Mouse (Mus musculus) intestine, embryonic 16.5 days (tissue): ENCODE data around the gene Slc4a8. TPM values are rescaled to one million over a fixed set of nuclear protein-coding genes. Genes with fewer than 3 reads are reported as not detected.

Experiments
- polyA plus RNA-seq: library from polyadenylated mRNA; unstranded; fragments of >200 nt; fragmentation: Nextera tagmentation; extraction: Ambion mirVana; gene quantifications from 2 replicates; pipeline ENCODE4 v1.2.1, GENCODE M21; 2015

The Slc4a8 gene
- polyA plus RNA-seq, 1 experiment from 2014 or later: 3.2 TPM

Other genes with a start within 250 kb of the Slc4a8 start
- gene Tfcp2, start 209.7 kb upstream of the Slc4a8 start, polyA plus RNA-seq: 13.5 and 13.8 TPM in 2 replicates
- gene Pou6f1, start 161.8 kb upstream of the Slc4a8 start, polyA plus RNA-seq: 3.1 and 3.2 TPM in 2 replicates
- 301 and 320 TPM in 2 replicates for gene Dazap2, start 146.4 kb upstream of the Slc4a8 start, polyA plus RNA-seq
- 47.9 and 51.3 TPM in 2 replicates for gene Smagp, start 124.8 kb upstream of the Slc4a8 start, polyA plus RNA-seq
- gene Bin2, start 92.2 kb upstream of the Slc4a8 start, polyA plus RNA-seq: 8.0 and 9.2 TPM in 2 replicates
- 180 and 240 TPM in 2 replicates for gene Cela1, start 73.8 kb upstream of the Slc4a8 start, polyA plus RNA-seq
- 7.6 and 8.8 TPM in 2 replicates for gene Galnt6, start 32.4 kb upstream of the Slc4a8 start, polyA plus RNA-seq
- gene Scn8a, start 108.1 kb downstream of the Slc4a8 start, polyA plus RNA-seq: 0.95 and 1.1 TPM in 2 replicates